Mouse (Mus musculus) embryonic fibroblast, embryonic 13.5 days (primary cell): ENCODE results near the gene Rnf186.

Experiments
- CTCF ChIP-seq: IDR thresholded peaks from 2 replicates; pipeline ENCODE4 v1.5.1; 2011; ENCODE audit warnings: mild to moderate bottlenecking, control low read depth, low read length, moderate library complexity, borderline replicate concordance; ENCODE audit not compliant: insufficient read depth
- POLR2A ChIP-seq: IDR thresholded peaks from 2 replicates; pipeline ENCODE4 v1.6.1; 2011; ENCODE audit warnings: low read depth, mild to moderate bottlenecking, control low read depth, low read length, moderate library complexity

GRCm38 (mm10) chr4:138976046-138976445 is 9.1 kb downstream of the Rnf186 start:
- TF ChIP-seq CTCF (no peak), POLR2A (no peak)
